Mouse (Mus musculus): ENCODE results near the gene Terf2ip.

DNA sequence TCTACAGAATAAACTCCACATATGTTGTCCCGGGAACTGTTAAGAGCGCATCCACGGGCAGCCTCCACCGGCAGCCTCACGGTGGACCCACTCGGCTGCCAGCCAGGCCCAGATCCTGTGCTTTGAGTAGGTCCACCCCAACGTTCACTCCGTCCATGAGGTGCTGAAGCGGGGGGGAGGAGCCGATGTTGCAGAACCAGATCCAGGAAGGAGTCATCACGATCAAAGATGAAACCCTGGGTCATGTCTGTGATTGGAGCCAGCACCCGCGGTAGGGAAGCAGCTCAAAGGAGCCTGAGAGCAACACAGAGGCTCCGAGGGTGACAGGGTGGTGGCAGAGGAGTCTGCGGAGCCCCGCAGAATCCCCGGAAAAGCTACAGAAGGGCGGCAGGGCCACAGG is 26.3 kb downstream of the Terf2ip start:
- TF ChIP-seq HCFC1 (IDR thresholded peaks at IDR 0.05; ENCODE audit: borderline replicate concordance, insufficient read depth, low read length): no peak
- no peak for TF ChIP-seq CHD2 (IDR thresholded peaks at IDR 0.05; ENCODE audit: low read depth, low read length)
- TF ChIP-seq ZNF384 (IDR thresholded peaks at IDR 0.05; ENCODE audit: low read depth, low read length): no peak
- TF ChIP-seq MAFK (IDR thresholded peaks at IDR 0.05; ENCODE audit: insufficient read depth, low read depth, low read length): no peak
- no peak for TF ChIP-seq ZC3H11A (IDR thresholded peaks at IDR 0.05; ENCODE audit: borderline replicate concordance, low read depth, low read length)

Data from ES-E14 (cell line).